Mouse (Mus musculus) v-Abl transformed pro-B cells (cell line): ENCODE measurements at regions not wholly inside any gene's neighbourhood (a gene's known extent, or its start where the extent isn't known, plus 50 kb on each side); places are given as distances from the start of the nearest gene placed in this dataset.

Experiments used
- in situ Hi-C, 2 experiments: fragments of 400-800 bp; cut with MboI; formaldehyde crosslinking; loops; one replicate each; pipeline ENCODE4 v1.15.1; 2025; ENCODE audit not compliant: unreplicated experiment in 2 of 2

DNA sequence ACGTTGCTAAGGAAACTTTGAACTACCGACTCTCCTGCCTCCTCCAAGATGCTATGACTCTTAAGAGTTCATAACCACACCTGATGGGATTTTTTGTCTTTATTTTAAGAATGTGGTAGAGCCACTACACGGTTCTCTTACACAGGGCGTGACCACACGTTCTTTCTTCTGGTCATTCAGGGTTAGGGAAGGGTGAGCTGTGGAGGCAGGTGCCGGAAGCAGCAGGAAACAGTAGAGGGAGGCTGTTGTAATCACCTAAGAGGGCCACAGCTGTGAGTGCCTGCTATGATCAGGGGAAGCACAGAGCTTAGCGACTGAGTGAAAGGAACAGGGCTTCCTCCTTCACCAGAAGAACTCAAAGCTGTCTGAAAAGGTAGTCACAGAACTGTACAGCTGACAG, 50.6 kb upstream of the Larp1 start:
- in situ Hi-C loops: loop anchor here (5.0 to 10.0 kb wide), 3 partner anchors 99 to 677 kb away; partner anchors contain the start of gene Olfr323 (in 1 of the 2)

DNA sequence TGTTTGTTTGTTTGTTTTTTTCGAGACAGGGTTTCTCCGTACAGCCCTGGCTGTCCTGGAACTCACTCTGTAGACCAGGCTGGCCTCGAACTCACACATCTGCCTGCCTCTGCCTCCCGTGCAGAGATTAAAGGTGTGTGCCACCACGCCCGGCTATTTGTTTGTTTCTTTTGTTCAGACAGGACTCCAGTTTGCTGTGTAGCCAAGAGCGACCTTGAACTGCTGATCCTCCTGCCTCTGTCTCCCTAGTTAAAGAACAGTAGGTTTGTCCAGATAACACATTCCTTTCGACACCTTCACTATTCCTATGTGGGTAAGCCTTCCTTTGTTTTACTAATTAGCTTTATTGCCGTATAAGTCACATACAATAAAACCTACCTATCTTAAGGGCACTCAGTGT, 52.0 kb upstream of the Larp1 start:
- in situ Hi-C loops: loop anchor here (5.0 to 10.0 kb wide), 3 partner anchors 100 to 678 kb away; partner anchors contain the start of gene Olfr323 (in 1 of the 2)

DNA sequence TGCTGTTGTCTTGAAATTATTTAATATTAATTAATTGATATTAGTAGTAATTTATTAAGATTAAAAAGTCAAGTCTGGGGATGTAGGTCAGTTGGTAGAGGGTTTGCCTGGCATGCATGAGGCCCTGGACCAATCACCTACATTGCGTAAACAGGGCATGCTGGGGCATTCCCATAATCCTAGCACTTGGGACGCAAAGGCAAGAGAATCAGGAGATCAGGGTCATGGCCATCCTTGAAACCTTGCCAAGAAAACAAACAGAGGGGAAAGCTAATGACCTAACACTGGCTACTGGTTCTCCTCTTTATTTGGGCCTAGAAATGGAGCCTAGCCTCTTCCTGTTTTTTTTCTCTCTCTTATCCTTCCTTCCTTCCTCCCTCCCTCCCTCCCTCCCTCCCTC, 52.8 kb upstream of the Larp1 start:
- in situ Hi-C loops: loop anchor here (5.0 to 10.0 kb wide), 3 partner anchors 101 to 679 kb away; partner anchors contain the start of gene Olfr323 (in 1 of the 2)

DNA sequence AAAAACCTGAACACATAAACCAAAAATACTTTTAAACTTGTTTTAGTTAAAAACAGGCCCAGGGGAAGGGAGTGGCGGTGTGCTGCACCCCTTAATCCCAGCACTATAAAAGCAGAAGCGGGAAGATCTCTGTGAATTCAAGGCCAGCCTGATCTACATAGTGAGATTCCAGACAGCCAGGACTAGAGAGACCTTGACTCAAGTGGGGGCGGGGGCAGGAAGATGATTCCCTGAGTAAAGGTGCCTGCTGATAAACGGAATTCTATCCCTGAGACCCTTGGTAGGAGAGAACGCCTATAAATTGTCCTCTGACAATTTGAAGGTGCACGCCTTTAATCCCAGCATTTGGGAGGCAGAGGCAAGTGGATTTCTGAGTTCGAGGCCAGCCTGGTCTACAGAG, 53.4 kb upstream of the Larp1 start:
- in situ Hi-C loops: loop anchor here (5.0 to 10.0 kb wide), 3 partner anchors 102 to 679 kb away; partner anchors contain the start of gene Olfr323 (in 1 of the 2)

DNA sequence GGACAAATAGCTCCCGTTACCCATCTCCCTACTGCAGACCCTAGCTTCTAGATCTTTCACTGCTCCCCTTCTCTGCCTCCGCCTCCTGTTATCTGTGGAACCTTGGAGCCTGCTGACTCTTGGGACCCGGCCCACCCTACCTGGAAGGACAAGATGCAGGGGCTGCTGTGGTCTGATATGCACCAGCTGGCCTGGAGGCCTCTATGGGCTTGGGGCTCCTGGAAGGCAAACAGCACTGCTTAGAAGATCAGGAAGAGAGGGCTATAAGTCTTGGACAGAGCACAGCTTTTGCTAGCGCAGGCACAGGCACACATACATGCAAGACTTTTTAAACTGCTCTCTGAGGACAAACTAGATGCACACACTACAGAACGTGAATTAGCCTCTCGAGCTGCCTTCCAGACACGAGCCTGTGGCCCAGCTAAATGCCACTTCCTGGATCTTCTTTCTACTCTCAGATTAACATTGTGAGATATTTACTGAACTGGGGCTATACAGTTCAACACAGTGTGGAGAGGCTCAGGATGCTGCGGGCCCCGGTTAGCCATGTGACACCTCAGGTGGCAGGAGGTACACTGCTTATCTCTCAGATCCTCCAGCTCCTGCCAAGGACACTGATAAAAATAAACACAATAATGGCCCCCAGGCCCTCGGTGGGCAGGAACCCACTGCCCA, 54.2 kb upstream of the Larp1 start:
- in situ Hi-C loops: loop anchor here (5.0 to 10.0 kb wide), 5 partner anchors 103 to 680 kb away; partner anchors contain the start of genes Gemin5 (in 2 of the 2) and Olfr323 (in 2 of the 2)

DNA sequence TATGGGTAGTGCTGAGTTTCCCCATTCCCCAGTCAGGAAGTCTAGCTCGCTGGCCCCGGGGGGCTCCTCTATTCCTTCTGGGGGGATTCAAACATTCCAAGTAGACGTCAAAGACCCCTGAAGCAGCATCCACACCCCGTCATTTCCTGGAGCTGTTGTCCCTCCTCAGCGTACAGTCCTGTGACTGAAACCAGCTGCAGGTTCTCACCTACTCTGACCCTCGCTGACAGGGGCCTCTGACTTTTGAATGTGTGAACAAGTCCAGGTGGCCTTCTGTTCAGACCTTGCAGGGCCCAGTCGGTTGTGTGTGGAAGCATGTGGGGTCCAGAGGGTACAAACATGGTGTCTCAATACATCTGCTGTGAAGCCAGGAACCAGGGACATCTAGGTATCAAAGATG, 55.2 kb upstream of the Larp1 start:
- in situ Hi-C loops: loop anchor here (5.0 to 10.0 kb wide), 4 partner anchors 214 to 681 kb away; partner anchors contain the start of genes Gemin5 (in 2 of the 2) and Olfr323 (in 2 of the 2)

DNA sequence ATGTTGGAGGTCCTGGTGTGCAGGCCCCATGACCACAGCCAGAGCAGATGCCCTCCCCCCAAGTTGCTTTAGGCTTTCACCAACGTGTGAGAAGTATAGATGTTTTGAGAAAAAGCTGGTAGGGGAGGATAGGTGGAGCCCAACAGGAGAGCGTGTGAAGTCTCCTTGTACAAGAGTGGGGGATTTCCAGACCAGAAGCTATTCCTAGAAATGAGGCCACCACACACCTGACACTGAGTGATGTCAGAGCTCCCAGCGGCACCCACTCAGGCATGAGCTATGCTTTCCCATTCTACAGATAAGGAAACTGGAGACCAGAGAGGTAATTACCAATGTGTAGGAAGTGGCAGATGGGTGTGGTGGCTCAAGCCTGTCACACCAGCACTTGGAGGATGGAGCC, 56.2 kb upstream of the Larp1 start:
- in situ Hi-C loops: loop anchor here (5.0 to 10.0 kb wide), 4 partner anchors 215 to 682 kb away; partner anchors contain the start of genes Gemin5 (in 2 of the 2) and Olfr323 (in 2 of the 2)

DNA sequence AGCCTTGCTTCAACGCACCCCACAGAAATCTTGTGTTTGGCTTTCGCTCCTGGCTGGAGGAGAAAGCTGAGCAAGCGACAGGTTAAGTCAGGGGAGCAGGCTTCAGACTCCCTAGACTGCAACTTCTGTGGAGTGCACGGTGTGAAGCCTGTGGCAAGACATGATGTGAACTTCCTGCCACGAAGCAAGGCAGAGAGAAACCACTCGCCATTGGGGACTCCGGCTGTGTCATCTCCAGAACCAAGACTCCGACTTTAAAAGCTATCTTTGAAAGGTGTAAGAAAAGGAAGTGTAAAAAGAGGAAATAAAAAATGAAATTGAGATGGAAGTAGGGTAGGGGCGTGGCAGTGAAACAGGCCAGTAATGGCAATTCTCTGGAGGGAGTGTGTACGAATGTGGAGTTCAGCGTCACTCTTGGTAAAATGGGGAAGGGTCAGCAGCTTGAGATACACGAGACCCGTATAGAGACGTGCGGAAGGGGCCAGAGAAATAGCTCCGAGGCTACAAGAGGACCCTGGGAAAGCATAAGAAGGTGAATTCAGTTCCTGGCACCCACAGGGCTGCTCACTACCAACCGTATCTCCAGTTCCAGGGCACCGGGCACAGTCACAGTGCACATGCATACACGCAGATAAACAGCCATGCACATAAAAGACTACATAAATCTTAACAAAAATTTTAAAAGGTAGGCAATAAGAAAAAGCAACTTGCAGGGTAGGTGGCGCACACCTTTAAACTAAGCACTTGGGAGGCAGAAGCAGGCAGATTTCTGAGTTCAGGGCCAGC, 57.1 kb upstream of the Larp1 start:
- in situ Hi-C loops: loop anchor here (5.0 to 10.0 kb wide), 4 partner anchors 216 to 683 kb away; partner anchors contain the start of genes Gemin5 (in 2 of the 2) and Olfr323 (in 2 of the 2)

DNA sequence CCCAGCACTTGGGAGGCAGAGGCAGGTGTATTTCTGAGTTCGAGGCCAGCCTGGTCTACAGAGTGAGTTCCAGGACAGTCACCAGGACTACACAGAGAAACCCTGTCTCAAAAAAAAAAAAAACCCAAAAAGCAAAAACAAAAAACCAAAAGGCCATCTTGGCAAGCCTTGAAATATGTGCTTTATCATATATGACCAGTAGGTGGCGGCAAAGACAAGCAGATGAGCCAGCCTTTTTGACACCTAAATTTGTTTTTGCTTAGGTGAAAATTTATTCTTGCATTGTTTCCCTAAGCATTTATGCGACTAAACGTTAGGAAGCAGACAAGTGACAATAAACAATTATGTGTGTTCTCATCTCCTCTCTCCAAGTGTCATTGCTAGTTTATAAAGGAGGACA, 57.9 kb upstream of the Larp1 start:
- in situ Hi-C loops: loop anchor here (5.0 to 10.0 kb wide), 4 partner anchors 216 to 684 kb away; partner anchors contain the start of genes Gemin5 (in 2 of the 2) and Olfr323 (in 2 of the 2)

DNA sequence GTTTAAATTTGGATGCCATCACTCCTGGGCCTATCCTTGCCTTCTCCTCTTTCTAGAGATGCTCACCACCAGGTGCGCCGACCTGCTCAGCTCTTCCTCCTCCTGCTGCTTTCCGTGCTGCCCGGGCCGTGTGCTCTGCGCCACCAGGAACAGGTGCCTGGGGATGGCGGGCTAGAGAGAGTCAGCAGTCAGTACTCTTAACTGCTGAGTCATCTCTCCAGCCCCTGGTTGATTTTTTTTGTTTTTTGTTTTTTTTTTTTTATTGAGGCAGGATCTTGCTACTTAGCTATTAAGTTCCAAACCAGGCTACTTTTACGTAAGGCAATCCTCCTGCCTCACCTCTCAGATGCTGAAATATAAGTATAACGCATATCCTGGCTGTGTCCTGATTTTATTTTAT, 59.8 kb upstream of the Larp1 start:
- in situ Hi-C loops: loop anchor here (5.0 to 25.0 kb wide), 4 partner anchors 283 to 1812 kb away; no protein-coding TSS in a partner anchor

DNA sequence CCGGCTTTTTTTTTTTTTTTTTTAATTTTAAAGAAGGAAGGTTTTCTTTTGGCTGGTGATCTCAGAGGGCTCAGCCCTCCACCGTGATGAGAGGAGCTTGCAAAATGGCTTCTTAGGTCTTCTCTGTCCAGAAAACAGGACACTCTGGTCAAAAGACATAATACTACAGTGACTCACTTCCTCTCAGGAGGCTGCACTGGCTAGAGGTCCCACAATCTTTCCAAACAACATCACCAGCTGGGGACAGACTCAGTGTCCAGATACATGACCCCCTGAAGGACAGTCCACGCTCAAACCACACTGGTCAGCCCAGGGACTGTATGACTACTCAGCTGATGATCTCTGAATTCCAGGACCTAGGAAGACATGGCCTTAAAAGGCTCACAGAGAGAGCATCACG, 61.5 kb upstream of the Larp1 start:
- in situ Hi-C loops: loop anchor here (5.0 to 25.0 kb wide), 4 partner anchors 285 to 1810 kb away; no protein-coding TSS in a partner anchor

DNA sequence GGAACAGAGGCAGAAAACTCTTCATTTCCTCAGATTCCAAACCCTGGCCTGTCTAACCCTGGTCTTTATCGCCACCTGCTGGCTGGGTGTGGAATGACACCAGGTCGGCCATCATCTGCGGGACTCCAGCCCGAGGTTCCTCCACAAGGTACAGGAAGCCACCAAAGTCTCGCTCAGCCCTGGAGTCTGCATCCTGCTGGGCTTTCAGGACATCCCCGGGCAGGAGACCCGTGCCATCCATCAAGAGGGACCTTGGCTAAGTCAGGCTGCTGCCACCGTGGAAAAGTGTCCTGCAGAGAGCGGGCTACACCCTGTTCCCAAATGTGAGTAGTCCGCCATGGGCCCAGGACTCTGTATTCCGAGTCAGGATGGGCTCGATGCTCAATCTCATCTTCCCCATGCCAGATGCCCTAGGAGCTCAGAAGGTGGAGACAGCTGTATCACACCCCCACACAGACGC, 74.4 kb upstream of the Larp1 start:
- in situ Hi-C loops: loop anchor here (5.0 to 25.0 kb wide), 6 partner anchors 147 to 1800 kb away; no protein-coding TSS in a partner anchor

DNA sequence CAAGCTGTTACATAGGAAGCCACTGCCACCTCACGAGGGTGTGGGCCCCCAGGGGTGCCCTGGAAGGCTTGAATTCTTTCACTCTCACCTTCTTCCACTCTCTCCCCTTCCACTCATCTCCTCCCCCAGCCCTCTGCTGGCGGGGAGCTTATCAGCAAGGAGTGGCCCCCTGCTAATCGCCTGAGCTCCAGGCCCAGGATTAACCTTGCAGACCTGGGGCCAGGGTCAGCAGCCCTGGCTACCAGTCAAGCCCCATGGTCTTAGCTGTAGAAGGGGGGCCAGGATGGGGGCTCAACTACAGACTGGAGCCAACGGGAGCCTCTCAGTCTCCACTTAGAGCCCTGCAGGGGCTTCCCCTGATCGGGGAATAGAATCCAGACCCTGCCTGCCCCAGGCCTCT, 75.8 kb upstream of the Larp1 start:
- in situ Hi-C loops: loop anchor here (5.0 to 25.0 kb wide), 6 partner anchors 146 to 1798 kb away; no protein-coding TSS in a partner anchor

DNA sequence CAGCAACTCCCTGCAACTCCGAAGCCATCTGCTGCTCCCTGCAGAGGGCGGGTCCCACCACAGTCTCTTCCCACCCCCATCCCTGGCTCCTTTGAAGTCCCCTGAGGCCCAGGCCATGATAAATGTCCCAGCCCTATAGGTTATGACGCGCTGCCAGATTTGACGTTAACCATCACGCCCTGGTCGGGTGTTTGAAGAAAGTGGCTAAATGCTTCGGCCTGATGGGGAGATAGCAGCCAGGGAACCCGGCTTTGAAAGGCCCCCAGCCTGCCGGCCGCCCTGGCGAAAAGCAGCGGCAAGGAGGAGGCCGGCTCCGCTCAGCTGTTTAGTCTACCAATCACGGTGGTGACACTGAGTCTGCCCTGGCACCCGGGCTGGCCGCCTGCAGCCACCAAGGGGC, 79.4 kb upstream of the Larp1 start:
- in situ Hi-C loops: loop anchor here (25.0 kb wide), 3 partner anchors 317 to 1792 kb away; no protein-coding TSS in a partner anchor

DNA sequence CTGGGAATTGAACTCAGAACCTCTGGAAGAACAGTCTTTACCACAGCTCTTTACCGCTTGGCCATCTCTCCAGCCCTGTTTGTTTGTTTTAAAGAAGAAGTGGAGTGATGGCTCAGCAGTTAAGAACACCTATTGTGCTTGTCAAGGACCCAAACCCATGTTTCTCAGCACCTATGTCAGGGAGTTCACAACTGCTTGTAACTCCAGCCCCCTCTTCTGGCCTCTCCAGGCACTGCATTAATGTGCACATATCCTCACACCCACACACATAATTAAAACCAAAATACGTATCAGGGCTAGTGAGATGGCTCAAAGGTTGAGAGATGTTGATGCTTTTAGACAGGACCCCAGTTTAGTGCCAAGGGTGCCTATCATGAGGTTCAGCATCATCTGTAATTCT, 87.6 kb upstream of the Hand1 start:
- in situ Hi-C loops: no loop called here

DNA sequence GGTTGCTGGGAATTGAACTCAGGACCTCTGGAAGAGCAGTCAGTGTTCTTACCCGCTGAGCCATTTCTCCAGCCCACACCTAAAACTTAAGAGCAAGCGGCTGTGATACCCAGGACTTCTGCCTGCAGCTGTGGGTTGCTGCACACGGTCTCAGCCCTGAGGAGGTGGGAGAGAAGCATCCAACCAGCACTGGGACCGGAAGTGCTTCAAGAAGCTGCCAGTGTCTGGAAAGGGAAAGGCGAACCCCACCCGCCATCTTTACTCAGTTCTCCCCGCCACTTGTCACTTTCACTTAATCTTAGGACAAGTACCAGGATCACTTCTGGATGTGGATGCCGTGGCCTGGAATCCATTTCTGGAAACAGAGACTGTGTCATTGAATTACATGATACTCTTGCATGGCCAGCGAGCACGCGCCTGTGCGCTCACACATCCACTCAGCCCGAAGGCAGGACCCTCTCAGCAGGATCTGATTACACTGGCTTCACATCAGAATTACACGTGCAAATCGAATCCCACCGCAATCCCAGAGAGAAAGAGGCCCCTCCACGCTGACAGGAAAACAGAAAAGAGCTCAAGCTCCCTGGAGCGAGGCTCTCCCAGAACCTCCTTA, 85.9 kb upstream of the Hand1 start:
- in situ Hi-C loops: loop anchor here (5.0 to 10.0 kb wide), 3 partner anchors 46 to 96 kb away; no protein-coding TSS in a partner anchor

DNA sequence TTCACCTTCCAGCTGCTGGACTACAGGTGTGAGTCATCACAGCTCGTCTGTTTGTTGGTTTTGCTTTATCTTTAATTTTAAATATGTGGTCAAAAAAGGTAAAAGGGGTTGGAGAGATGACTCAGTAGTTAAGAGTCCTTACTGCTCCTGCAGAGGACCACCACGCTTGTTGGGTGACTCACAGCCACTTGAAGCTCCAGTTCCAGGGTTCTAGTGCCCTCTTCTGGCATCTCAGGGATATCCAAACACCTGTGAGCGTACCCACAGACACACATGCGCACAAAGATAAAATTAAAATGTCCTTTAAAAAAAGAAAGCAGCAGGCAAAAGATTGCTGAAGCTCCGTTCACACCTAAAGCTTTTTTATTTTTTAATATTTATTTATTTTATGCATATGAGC, 85.4 kb upstream of the Hand1 start:
- in situ Hi-C loops: loop anchor here (5.0 to 10.0 kb wide), 3 partner anchors 46 to 96 kb away; no protein-coding TSS in a partner anchor

DNA sequence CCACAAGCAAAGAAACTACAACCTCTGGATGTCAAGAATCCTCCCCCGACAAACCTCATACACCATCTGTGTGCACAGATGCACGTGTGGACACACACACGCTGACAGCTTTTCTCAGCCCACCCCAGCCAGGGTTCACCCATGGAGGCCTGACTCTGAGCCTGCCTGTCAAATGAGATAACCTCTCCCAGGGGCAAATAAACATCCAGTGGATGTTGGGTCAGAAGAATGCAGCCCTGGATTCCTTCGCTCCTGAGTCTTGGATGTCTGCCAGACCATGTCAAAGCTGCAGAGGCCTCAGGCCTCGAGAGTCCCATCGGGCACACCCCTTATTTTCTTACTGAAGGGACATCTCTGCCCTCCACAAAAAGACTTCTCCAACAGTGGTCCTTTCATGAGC, 83.4 kb upstream of the Hand1 start:
- in situ Hi-C loops: loop anchor here (5.0 to 10.0 kb wide), 3 partner anchors 44 to 94 kb away; no protein-coding TSS in a partner anchor

DNA sequence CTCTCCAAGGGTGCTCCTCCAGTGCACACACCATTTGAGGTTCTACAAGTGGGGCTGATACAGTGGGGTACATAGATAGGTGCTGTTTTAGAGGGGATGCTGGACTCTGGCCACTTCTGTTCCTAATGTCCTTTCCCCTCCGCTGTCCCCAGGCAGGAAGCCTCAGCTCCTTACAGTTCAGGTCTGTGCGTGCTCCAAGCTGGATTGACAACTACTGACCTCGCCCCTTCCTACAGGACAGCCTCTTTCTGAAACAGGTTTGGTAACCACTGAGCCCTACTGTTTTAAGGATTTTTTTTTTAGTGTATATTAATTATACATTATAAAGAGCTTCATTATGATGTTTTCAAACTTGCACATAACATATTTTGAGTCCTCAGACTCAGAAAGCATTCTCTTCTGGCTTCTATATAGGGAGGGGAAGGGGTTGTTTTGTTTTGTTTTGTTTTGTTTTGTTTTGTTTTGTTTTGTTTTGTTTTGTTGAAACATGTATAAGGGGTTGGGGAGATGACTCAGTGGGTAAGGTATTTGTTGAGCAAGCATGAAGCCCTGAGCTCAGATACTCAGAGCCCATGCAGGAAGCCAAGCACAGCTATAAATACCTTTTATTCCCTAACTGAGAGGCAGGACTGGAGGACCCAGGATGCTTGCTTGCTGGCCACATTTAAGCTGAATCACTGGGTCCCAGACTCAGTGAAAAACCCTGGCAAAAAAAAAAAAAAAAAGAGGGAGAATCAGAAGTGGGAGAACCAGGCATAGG, 81.4 kb upstream of the Hand1 start:
- in situ Hi-C loops: loop anchor here in 1 of 2 experiments (10.0 kb wide), 1 partner anchor 49 kb away; no protein-coding TSS in a partner anchor
